Mouse (Mus musculus) liver, postnatal 0 days (tissue): ENCODE measurements around the gene Ptgs1. TPM values are rescaled to one million over a fixed set of nuclear protein-coding genes. Genes with fewer than 3 reads are reported as not detected.

Source experiments
- ATAC-seq: fragments of 200-750 bp; cut with Nextera tagmentation; 2 replicates; pipeline ENCODE4 v1.8.0; 2017; ENCODE audit warnings: mild to moderate bottlenecking, moderate library complexity
- DNase-seq: peaks from one replicate; pipeline ENCODE4 v3.0.0-alpha.2; 2016
- H3K27ac ChIP-seq: fragments of 300-500 bp; sonication (generic); 2 replicates; pipeline ENCODE4 v1.5.1; 2014; ENCODE audit warnings: antibody characterized with exemption, moderate library complexity, mild to moderate bottlenecking, low read depth
- H3K27me3 ChIP-seq: fragments of 300-500 bp; sonication (generic); 2 replicates; pipeline ENCODE4 v1.6.1; 2014; ENCODE audit warnings: low read length, control low read depth, mixed read lengths; ENCODE audit not compliant: insufficient read depth
- H3K36me3 ChIP-seq: fragments of 300-500 bp; sonication (generic); replicated peaks from 2 replicates; pipeline ENCODE4 v1.6.1; 2014; ENCODE audit warnings: mild to moderate bottlenecking, control low read depth, low read length, moderate library complexity, mixed read lengths; ENCODE audit not compliant: insufficient read depth
- H3K4me1 ChIP-seq: fragments of 300-500 bp; sonication (generic); 2 replicates; pipeline ENCODE4 v1.6.1; 2014; ENCODE audit warnings: antibody characterized with exemption, mild to moderate bottlenecking, control low read depth; ENCODE audit not compliant: insufficient read depth
- H3K4me2 ChIP-seq: fragments of 300-500 bp; sonication (generic); 2 replicates; pipeline ENCODE4 v1.6.1; 2014; ENCODE audit warnings: low read depth, mild to moderate bottlenecking, low read length, moderate library complexity, mixed read lengths
- H3K4me3 ChIP-seq: fragments of 300-500 bp; sonication (generic); 2 replicates; pipeline ENCODE4 v1.5.1; 2014; ENCODE audit warnings: low read depth, low read length
- H3K9ac ChIP-seq: fragments of 300-500 bp; sonication (generic); replicated peaks from 2 replicates; pipeline ENCODE4 v1.6.1; 2014; ENCODE audit warnings: mild to moderate bottlenecking, moderate library complexity
- H3K9me3 ChIP-seq: fragments of 300-500 bp; sonication (generic); 2 replicates; pipeline ENCODE4 v1.6.1; 2016; ENCODE audit warnings: mild to moderate bottlenecking, control low read depth, low read length, mixed read lengths
- CTCF ChIP-seq: sonication (generic); IDR thresholded peaks from 2 replicates; pipeline ENCODE4 v1.5.1; 2016; ENCODE audit warnings: antibody characterized with exemption, low read depth
- EP300 ChIP-seq: IDR thresholded peaks from 2 replicates; pipeline ENCODE4 v1.6.1; 2016; ENCODE audit warnings: antibody characterized with exemption, low read depth, mild to moderate bottlenecking
- WGBS: fragments of 180-500 bp; shearing (Covaris S2); extraction: QIAGEN DNeasy Blood & Tissue Kit; methylation state at CpG from one replicate; pipeline ENCODE4 v1.1.7; 2014; ENCODE audit not compliant: insufficient replicate concordance; 5-methylcytosine and 5-hydroxymethylcytosine counted together
- polyA plus RNA-seq: library from polyadenylated mRNA; unstranded; fragments of >200 nt; fragmentation: Nextera tagmentation; extraction: Ambion mirVana; gene quantifications from 2 replicates; pipeline ENCODE4 v1.2.1, GENCODE M21; 2015

The Ptgs1 gene
- polyA plus RNA-seq, 1 experiment from 2014 or later = 25.3 TPM

DNA sequence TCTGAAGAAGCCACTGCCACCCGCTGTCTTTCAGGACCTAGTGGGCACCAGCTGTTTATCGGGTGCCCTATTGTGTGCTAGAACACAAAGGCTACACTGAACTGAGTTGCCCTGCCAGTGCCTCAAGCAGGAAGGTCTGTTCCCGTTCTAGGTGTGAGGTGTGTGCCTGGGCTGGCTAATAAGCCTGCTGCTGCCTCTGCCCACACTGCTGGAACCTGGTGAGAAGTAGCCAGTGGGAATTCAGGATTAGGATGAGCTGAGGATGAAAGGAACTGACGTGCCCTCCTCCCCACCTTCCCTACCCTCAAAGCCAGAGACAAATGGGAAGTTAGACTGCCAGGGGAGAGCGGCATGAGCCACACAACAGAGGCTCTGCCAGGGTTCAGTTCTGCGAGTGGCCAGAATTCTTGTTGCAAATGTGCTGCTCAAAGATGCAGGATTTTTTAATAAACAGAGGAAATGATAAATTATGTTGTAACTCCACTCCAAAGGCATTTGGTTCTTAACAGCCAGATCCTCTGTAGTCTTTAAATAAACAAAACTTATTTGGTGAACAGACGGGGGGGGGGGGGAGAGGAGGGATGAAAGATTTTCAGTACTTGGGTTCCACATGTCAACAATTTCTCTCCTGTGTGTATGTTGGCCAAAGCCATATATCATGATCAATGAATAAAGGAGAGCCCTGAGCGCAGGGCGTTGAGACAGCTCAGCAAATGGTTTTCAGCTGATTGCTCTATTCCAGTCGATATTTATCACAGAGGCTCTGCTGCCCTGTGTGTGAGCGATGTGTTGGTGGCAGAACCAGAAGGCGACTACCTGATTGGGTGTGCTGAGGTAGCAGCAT is 38.9 kb upstream of the Ptgs1 start:
- 71% methylated on average over 12 of the region's 12 CpGs for whole genome bisulfite sequencing
- H3K4me1 ChIP-seq = no peaks in the 10 kb centered on the region; the same call in 1 of the 2 replicates
- H3K4me2 ChIP-seq = no peak overlapping the region
- no peaks in the 10 kb centered on the region for H3K9me3 ChIP-seq
- no peak overlapping the region for H3K9ac ChIP-seq
- DNase-seq (no peak), ATAC-seq (no peak)
- H3K27me3 ChIP-seq = no peaks in the 10 kb centered on the region
- H3K36me3 ChIP-seq = no peaks in the 10 kb centered on the region
- no peak overlapping the region for H3K27ac ChIP-seq
- H3K4me3 ChIP-seq = no peak overlapping the region
- TF ChIP-seq CTCF (no peak), EP300 (no peak)

DNA sequence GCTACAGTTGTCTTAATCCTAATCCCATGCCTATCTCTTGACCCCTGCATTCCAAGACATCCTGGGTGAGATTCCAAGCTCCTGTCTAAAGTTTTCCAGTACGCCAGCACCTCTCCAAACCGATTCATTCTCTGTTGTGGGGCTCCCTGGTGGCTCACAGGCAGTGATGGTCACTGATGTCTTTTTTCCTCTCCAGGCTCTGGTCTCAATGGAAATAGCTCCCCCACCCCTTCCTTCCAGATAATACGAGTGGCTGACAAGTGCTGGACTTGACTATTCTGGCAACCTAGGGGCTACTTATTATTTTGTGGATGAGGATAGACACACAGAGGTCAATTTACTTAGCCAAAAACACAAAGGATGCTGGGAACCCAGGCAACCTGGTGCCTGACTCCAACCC is 33.2 kb upstream of the Ptgs1 start:
- Histone ChIP-seq H3K36me3 (no peaks in the 10 kb centered on the region), H3K4me3 (no peak overlapping the region), H3K4me1 (peaks cover 26% of the 10 kb centered on the region), H3K4me2 (no peak overlapping the region), H3K27me3 (peaks cover 10% of the 10 kb centered on the region), H3K9me3 (no peaks in the 10 kb centered on the region), H3K9ac (no peak overlapping the region), H3K27ac (no peak overlapping the region)
- 65% methylated on average over 3 of the region's 3 CpGs for WGBS
- ATAC-seq (no peak), DNase-seq (no peak)
- no peak for TF ChIP-seq EP300
- no peak for TF ChIP-seq CTCF

DNA sequence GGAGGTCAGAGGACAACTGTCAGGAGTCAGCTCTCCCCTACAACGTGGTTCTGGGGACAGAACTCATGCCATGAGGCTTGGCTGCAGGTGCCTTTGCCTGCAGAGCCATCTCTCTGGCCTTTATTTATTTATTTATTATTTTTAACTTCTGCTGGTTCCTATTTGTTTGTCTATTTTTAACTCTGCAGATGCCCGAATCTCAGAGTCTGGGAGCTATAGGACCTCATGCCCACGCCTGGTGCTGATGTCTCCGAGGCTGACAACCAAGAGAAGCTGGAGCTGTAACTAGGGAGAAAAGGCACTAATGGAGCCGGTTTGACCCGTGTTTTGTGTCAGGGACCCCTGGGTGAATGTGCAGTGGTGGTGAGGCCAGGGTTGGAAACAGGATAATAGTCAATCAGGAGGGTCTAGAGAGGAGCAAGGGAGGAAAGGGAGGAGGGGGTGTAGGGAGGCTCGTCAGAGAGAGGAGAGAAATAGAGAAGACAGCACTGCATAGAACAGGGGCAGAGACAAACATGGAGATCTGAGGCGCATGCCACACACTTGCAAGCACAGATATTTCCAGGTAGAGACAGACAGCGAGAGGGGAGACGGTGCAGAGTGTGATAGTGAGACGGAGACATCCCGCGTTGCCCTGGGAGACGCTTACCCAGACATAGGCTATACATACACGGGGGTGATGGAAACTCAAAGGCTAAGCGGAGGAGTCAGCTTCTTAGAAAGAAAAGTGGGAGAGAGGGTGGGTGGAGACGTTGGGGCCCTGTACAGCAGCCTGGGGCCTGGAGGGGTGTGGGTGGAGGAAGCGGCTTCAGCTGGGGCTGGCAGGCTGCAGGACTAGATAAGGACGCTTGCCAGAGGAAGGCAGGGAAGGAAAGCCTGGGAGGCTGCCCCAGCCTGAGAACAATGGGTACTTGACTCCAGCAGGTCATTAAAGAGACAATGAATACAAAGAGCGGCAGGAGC is 32.0 kb upstream of the Ptgs1 start:
- peak overlapping the region; percentile 72 for H3K4me2 ChIP-seq

DNA sequence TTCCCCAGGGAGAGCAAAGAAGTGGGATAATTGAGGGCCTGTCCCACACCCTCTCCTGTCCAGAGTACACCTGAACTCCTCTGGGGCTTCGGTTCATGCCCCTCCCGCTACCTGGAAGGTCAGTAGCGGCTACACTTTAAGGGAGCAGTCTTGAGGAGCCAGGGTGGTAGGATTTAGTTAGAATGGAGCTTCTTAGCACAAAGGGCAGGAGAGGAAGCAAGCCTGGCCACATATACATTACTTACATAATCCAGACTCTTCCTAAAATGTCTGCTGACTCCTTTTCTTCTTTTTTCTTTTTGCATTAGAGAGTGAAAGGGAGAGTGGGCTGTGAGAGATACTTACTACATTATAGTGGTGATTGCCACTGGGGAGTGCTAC is 31.4 kb upstream of the Ptgs1 start:
- H3K4me1 ChIP-seq = peaks cover 45% of the 10 kb centered on the region

More for the DNA sequence above, 32.0 kb upstream of the Ptgs1 start:
- peaks cover 22% of the 10 kb centered on the region for H3K27me3 ChIP-seq
- H3K36me3 ChIP-seq = no peaks in the 10 kb centered on the region
- DNase-seq = peak; percentile 82
- ATAC-seq = peak; percentile 99
- H3K27ac ChIP-seq = peak overlapping the region; percentile 89
- peak overlapping the region; percentile 62 for H3K9ac ChIP-seq
- no peaks in the 10 kb centered on the region for H3K9me3 ChIP-seq
- peaks cover 38% of the 10 kb centered on the region for H3K4me1 ChIP-seq
- no peak for TF ChIP-seq CTCF
- peak; percentile 77; the same call in 1 of the 2 replicates for TF ChIP-seq EP300
- peak overlapping the region; percentile 45 for H3K4me3 ChIP-seq
- 13% methylated on average over 20 of the region's 20 CpGs for WGBS

DNA sequence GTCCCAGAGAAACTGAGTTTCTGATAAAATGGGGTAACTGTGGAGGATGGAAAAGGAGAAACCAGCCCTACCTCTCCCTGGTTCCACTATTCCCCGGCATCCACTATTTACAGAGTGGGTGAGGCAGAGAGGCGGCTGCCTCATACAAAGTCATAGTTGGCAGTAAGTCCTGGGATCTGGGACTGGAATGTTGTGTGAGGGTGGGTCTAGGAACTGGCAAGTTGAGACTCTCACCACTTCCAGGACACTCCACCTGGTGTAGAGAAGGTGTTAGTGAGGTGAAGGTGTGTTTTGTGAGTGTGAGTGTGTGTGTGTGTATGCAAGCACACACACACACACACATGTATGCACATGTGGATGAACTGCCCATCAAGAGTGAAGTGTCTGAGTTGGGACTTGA is 29.4 kb upstream of the Ptgs1 start:
- WGBS = 82% methylated on average over 2 of the region's 2 CpGs
- no peak overlapping the region for H3K27ac ChIP-seq

More for the DNA sequence above, 31.4 kb upstream of the Ptgs1 start:
- peaks cover 29% of the 10 kb centered on the region for H3K27me3 ChIP-seq
- ATAC-seq (peak; percentile 27), DNase-seq (no peak)
- H3K4me3 ChIP-seq = peak overlapping the region; percentile 45
- H3K9me3 ChIP-seq = no peaks in the 10 kb centered on the region
- TF ChIP-seq EP300 (no peak), CTCF (no peak)
- peak overlapping the region; percentile 62 for H3K9ac ChIP-seq
- peak overlapping the region; percentile 72 for H3K4me2 ChIP-seq
- 30% methylated on average over 3 of the region's 3 CpGs for WGBS
- H3K36me3 ChIP-seq = no peaks in the 10 kb centered on the region
- peak overlapping the region; percentile 89 for H3K27ac ChIP-seq

More for the DNA sequence above, 29.4 kb upstream of the Ptgs1 start:
- TF ChIP-seq EP300 = no peak
- no peak for TF ChIP-seq CTCF
- no peak overlapping the region for H3K4me3 ChIP-seq
- DNase-seq (no peak), ATAC-seq (no peak)
- H3K4me2 ChIP-seq = no peak overlapping the region
- no peaks in the 10 kb centered on the region for H3K36me3 ChIP-seq
- H3K9ac ChIP-seq = no peak overlapping the region
- peaks cover 45% of the 10 kb centered on the region for H3K4me1 ChIP-seq
- peaks cover 36% of the 10 kb centered on the region for H3K27me3 ChIP-seq
- no peaks in the 10 kb centered on the region for H3K9me3 ChIP-seq
